Mouse (Mus musculus): ENCODE results near the gene Tmem176b. TPM values are rescaled to one million over a fixed set of nuclear protein-coding genes. Genes with fewer than 3 reads are reported as not detected.
A peak's percentile ranks its signal among the peaks of the same experiment; 100 is the strongest.
"Not testable (repeated sequence)": the region's sequence is repeated elsewhere in the genome, so short reads cannot be mapped to it uniquely, and the experiment has no call there.

The Tmem176b gene
- 158 and 161 TPM in 2 replicates for polyA plus RNA-seq (2016; fragmentation: Nextera tagmentation; extraction: Ambion mirVana)

DNA sequence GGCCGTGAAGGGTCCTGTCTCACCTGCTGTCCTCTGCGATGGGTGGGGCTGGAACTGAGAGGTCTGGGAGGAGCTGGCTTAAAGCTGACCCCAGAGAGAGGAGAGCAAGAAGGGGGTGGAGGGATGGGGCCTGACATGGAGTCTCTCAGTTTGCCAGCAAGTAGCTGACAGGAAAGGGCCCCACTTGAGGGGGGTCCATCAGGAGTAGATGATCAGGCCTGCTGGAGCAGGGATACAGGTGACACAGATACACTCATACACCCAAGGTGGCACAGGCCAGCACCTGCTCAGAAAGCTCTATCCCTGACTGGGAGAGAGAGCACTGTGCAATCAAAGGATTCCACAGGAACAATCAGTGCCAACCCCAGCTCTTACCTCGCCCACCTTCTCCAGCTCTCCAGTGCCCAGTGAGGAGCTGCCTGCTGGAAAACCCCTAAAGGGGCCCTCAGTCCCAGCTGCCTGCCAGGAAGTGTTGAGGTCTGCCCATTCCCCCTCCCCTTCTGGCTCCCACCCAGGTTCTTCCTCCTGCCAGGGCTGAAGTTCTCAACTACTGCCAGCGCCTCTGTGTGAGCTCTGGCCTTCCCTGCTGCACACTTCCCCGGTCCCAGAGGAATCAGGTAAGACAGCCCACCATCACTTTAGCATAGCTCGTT lies at the start of gene Tmem176b:
Gene Tmem176b, minus strand, starts transcription at position 524 of the 653 bp plus-strand sequence.
- peaks cover 31% of the 10 kb centered on the region for H3K4me1 ChIP-seq
- 11% methylated on average over 6 of the region's 6 CpGs for WGBS
- H3K9me3 ChIP-seq, result no peaks in the 10 kb centered on the region
- ATAC-seq (ENCODE audit: insufficient number of reproducible peaks, insufficient read depth, low FRiP score, low TSS enrichment), result peak; percentile 90
- no peaks in the 10 kb centered on the region for H3K27me3 ChIP-seq
- peak within 1 kb of the TSS; percentile 60 for H3K9ac ChIP-seq
- peaks cover 40% of the 10 kb centered on the region for H3K36me3 ChIP-seq
- H3K4me2 ChIP-seq (replicated peaks), result peak within 1 kb of the TSS; percentile 66
- peak within 1 kb of the TSS; percentile 91 for H3K27ac ChIP-seq
- H3K4me3 ChIP-seq, result peak within 1 kb of the TSS; percentile 44

DNA sequence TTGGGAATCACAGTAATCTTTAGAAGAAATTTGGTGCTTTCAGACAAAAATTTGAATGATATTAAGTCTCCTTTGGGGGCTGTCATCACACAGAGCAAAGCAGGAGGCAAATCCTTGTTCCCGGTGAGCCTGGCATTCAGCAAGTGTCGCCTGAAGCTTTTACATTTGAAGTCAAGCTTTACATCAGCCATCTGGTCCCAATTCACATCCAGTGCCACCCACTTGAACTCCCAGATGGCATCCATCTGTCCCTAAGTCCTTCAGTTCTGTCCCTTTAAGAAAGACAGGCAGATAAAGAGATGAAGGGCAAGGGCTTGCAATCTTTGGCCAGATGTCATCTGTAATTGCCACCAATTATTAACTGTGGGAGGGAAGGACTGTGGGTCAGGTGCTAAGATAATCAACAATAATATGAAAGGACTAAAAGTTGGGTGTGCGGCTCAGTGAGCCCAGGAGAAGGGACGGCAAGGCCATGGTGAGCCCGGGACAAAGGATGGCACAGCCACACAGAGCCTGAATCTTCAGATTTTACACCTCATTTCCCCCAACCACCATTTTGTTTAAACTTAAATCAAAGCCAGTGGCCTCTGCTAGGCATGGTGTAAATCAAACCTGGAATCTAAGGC lies 35.3 kb upstream of the Tmem176b start:
- Histone ChIP-seq H3K36me3 (no peaks in the 10 kb centered on the region), H3K4me1 (no peaks in the 10 kb centered on the region), H3K9me3 (no peaks in the 10 kb centered on the region), H3K4me2 (replicated peaks) (no peak overlapping the region), H3K27me3 (no peaks in the 10 kb centered on the region), H3K4me3 (no peak overlapping the region), H3K9ac (no peak overlapping the region), H3K27ac (no peak overlapping the region)
- WGBS, result 59% methylated on average over 5 of the region's 5 CpGs
- no peak for ATAC-seq (ENCODE audit: insufficient number of reproducible peaks, insufficient read depth, low FRiP score, low TSS enrichment)

DNA sequence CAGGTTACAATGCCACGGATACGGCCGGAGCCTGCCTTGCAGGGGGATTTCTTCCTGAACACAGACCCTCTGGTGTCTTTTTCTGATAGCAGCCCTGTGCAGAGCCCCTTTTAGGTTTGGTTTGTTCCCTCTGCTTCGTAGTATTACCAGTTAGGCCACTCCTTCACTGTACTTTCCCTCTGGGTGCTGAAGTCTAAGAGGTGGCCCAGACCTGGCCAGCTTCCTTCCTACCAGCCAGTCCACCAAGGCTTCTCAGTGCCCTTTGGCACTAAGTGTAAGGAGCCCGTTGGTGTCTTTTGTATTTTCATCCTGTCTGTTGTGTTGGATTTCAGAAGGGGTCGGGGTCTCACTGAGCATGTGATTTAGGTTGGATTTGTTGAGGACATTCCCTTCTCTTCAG lies 34.2 kb upstream of the Tmem176b start:
- Histone ChIP-seq H3K9ac (no peak overlapping the region), H3K27me3 (no peaks in the 10 kb centered on the region), H3K27ac (no peak overlapping the region), H3K4me3 (no peak overlapping the region), H3K4me2 (replicated peaks) (no peak overlapping the region), H3K4me1 (no peaks in the 10 kb centered on the region), H3K36me3 (no peaks in the 10 kb centered on the region), H3K9me3 (no peaks in the 10 kb centered on the region)
- no peak for ATAC-seq (ENCODE audit: insufficient number of reproducible peaks, insufficient read depth, low FRiP score, low TSS enrichment)
- 83% methylated on average over 6 of the region's 6 CpGs for WGBS

DNA sequence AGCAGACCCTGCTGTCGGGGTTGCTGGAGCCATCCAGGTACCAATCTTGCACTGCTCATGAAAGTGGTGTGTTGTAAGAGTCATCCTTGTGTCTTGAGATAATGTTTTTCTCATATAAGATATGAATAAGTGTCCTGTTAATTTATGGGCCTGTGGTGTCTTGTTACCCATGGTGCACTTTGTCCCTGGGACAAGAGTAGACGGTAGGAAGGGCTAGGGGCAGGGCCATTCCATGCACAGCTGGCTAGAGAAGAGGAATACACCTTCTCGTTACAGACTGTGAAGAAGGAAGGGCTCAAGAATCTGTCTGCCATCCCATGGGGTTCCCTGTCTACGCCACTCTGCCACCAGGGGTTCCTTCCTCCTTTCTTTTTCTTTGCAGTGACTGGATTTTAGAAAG lies 33.3 kb upstream of the Tmem176b start:
- Histone ChIP-seq H3K27ac (no peak overlapping the region), H3K4me1 (no peaks in the 10 kb centered on the region), H3K9me3 (no peaks in the 10 kb centered on the region), H3K27me3 (no peaks in the 10 kb centered on the region), H3K9ac (no peak overlapping the region), H3K4me3 (no peak overlapping the region), H3K36me3 (no peaks in the 10 kb centered on the region), H3K4me2 (replicated peaks) (no peak overlapping the region)
- 72% methylated on average over 4 of the region's 4 CpGs for WGBS
- no peak for ATAC-seq (ENCODE audit: insufficient number of reproducible peaks, insufficient read depth, low FRiP score, low TSS enrichment)

DNA sequence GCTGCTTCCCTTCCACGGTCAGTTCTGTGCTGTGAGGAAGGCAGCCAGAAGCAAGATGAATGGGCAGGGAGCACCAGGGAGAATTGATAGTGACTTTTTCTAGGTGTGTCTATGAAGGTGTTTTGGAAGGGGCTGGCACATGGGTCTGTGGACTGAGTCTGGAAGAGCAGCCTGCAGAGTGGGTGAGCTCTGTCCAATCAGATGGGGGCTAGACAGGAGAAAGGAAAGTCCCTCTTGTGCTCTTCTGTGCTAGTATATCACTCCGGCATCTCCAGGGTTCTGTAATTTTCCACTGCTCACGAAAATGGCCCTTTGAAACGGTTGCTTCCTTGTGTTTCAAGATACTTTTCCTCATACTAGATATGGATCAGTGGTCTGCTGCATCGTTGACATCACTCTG lies 31.3 kb upstream of the Tmem176b start, which contains the start of gene Aoc1:
Gene Aoc1, plus strand, starts transcription at position 301 of the 400 bp plus-strand sequence.
- H3K4me1 ChIP-seq, result no peaks in the 10 kb centered on the region
- H3K4me3 ChIP-seq, result no peak within 1 kb of the TSS
- no peak within 1 kb of the TSS for H3K4me2 ChIP-seq (replicated peaks)
- H3K36me3 ChIP-seq, result no peaks in the 10 kb centered on the region
- no peaks in the 10 kb centered on the region for H3K9me3 ChIP-seq
- ATAC-seq (ENCODE audit: insufficient number of reproducible peaks, insufficient read depth, low FRiP score, low TSS enrichment), result no peak
- H3K27ac ChIP-seq, result no peak within 1 kb of the TSS
- no peaks in the 10 kb centered on the region for H3K27me3 ChIP-seq
- no peak within 1 kb of the TSS for H3K9ac ChIP-seq
- 75% methylated on average over 5 of the region's 5 CpGs for WGBS

DNA sequence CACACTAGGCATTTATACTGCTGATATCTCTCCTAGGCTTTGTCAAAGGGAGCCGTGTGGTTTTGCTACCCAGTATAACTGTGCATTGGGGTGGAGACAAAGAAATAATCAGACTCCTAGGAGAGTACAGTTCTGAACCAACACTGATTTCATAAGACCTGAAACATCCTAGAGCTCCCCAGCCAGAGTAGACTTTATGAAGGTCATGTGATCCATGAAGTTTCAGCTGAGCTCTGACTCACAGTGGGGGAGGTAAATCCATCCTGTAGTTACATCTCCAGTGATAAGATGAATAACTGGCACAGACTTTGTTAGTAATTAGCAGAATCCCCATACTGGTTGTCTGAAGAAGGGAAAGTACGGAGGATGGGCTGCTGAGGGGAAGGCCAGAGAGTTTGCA lies 28.5 kb upstream of the Tmem176b start:
- Histone ChIP-seq H3K27me3 (no peaks in the 10 kb centered on the region), H3K4me3 (no peak overlapping the region), H3K9ac (no peak overlapping the region), H3K4me2 (replicated peaks) (no peak overlapping the region), H3K36me3 (no peaks in the 10 kb centered on the region), H3K27ac (no peak overlapping the region), H3K9me3 (no peaks in the 10 kb centered on the region), H3K4me1 (no peaks in the 10 kb centered on the region)
- WGBS, result 82% methylated on average over 2 of the region's 2 CpGs
- ATAC-seq (ENCODE audit: insufficient number of reproducible peaks, insufficient read depth, low FRiP score, low TSS enrichment), result no peak

DNA sequence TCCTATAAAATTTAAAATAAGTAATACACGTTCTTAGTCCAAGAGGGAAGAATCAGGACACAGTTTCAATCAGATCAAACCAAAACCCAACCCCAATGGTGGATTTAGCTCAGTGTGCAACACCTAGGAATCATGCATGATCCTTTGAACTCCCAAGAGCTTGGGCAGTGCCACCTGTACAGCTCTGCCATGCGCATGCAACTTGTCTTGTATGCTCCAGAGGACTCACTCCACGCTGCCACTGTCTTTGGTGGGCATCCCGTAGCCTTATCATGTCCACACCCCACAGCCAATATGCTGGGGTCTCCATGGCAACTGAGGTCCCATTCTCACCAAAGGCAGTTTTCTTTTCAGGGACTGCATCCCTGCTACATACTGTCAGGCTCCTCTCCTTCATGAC lies 25.9 kb upstream of the Tmem176b start:
- no peaks in the 10 kb centered on the region for H3K4me1 ChIP-seq
- 52% methylated on average over 4 of the region's 4 CpGs for WGBS
- ATAC-seq (ENCODE audit: insufficient number of reproducible peaks, insufficient read depth, low FRiP score, low TSS enrichment), result no peak
- no peaks in the 10 kb centered on the region for H3K27me3 ChIP-seq
- H3K36me3 ChIP-seq, result no peaks in the 10 kb centered on the region
- H3K27ac ChIP-seq, result no peak overlapping the region
- H3K4me2 ChIP-seq (replicated peaks), result no peak overlapping the region
- no peak overlapping the region for H3K4me3 ChIP-seq
- no peak overlapping the region for H3K9ac ChIP-seq
- no peaks in the 10 kb centered on the region for H3K9me3 ChIP-seq

DNA sequence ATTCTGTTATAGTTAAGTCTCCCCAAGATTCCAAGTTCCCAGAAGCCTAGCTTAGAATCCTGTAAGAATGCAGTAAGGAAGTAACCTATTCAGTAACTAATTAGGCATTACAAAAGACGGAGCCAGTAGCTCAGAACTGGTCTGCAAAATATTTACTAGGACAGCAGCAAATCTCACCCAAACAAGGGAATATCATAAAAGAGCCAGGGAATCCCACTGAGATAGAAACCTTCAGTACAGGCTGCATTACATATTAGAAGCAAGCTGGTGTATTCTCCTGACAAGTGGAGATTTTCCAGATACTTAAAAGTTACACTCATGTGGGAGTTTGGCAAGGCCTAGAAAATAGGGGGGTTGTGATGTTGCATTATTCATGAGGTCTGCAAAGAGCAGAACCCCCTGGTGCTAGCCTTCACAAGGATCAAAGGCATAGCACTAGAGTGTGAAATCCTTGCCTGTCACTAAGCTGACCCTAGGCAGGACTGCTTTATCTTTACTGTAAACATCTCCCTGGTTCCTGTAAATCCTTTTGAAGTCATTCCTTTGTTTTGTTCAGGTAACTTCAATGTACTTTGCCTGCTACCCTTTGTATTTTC lies 25.2 kb upstream of the Tmem176b start:
- not testable (repeated sequence) for H3K27ac ChIP-seq; H3K27me3 ChIP-seq; H3K4me2 ChIP-seq (replicated peaks); ATAC-seq (ENCODE audit: insufficient number of reproducible peaks, insufficient read depth, low FRiP score, low TSS enrichment); H3K4me1 ChIP-seq; H3K4me3 ChIP-seq; H3K9ac ChIP-seq; H3K36me3 ChIP-seq; H3K9me3 ChIP-seq
- 6% methylated on average over 1 of the region's 1 CpGs for WGBS

DNA sequence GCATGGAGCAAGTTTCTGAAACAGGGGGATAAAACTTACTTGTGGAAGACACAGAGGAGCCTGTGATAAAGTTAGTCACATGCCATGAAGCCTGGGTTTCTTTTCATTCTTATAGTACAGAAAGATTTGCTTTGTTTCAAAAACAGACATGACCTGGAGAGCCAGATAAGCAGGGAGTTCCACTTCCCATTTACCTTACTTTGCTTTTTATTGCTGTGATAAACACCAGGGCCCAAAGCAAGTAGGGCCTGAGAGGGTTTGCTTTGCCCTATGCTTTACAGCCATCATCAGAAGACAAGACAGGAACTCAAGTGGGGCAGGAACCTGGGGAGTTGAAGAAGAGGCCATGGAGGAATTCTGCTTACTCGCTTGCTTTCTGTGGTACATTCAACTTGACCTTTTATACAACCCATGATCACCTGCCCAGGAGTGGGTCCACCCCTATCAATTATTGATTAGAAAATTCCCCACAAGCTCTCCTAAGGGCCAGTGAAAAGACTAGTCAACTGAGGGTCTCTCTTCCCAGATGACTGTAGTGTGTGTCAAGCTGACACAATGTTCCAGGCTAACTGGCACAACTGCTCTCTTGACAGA lies 24.0 kb upstream of the Tmem176b start:
- H3K36me3 ChIP-seq, result no peaks in the 10 kb centered on the region
- H3K4me1 ChIP-seq, result 0 out of 2 replicates have a peak, but pooled peaks cover 4% of the 10 kb centered on the region
- H3K27me3 ChIP-seq, result no peaks in the 10 kb centered on the region
- H3K9me3 ChIP-seq, result no peaks in the 10 kb centered on the region
- H3K4me3 ChIP-seq, result no peak overlapping the region
- no peak overlapping the region for H3K27ac ChIP-seq
- no peak overlapping the region for H3K9ac ChIP-seq
- ATAC-seq (ENCODE audit: insufficient number of reproducible peaks, insufficient read depth, low FRiP score, low TSS enrichment), result no peak
- no peak overlapping the region for H3K4me2 ChIP-seq (replicated peaks)
- 84% methylated on average over 1 of the region's 1 CpGs for WGBS

DNA sequence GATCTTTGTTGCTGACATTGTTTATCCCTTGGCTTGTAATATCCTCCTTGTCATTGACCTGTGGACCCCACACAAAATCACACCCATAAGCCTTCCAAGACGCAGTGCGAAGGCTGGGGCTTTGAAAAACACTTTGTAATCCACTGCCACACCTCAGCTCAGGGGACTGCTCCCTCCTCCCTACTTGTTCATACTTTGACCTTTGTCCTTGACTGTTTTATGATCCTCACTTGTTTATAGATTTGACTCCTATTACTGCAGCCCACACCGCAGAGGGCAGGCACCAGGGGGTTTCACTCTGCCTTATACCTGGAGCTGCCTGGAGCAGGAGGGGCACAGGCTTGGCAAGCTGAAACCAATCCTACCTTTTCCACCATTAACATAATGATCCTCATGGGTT lies 23.4 kb upstream of the Tmem176b start:
- Histone ChIP-seq H3K36me3 (no peaks in the 10 kb centered on the region), H3K9me3 (no peaks in the 10 kb centered on the region), H3K27me3 (no peaks in the 10 kb centered on the region), H3K9ac (no peak overlapping the region), H3K4me2 (replicated peaks) (no peak overlapping the region), H3K27ac (no peak overlapping the region), H3K4me3 (no peak overlapping the region), H3K4me1 (0 out of 2 replicates have a peak, but pooled peaks cover 5% of the 10 kb centered on the region)
- ATAC-seq (ENCODE audit: insufficient number of reproducible peaks, insufficient read depth, low FRiP score, low TSS enrichment), result no peak
- 64% methylated on average over 3 of the region's 3 CpGs for whole genome bisulfite sequencing

DNA sequence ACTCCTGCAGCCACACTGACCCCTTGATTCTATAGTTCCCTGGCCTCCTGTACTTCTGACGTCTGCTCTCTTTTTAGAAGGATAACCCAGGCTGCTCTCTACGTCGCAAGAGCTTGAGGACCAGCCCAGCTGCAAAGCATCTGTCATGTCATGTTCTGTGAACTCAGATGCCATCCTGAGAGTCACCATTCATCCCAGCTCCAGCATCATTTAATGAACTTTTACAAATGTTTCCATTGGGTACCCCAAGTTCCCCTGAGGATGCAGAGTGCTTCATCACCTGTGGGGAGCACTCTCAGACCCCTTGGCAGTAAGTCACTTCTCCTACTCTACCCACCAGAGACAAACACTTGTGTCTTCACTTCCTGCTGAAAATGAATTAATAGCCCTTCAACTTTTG lies 22.9 kb upstream of the Tmem176b start:
- Histone ChIP-seq H3K9ac (no peak overlapping the region), H3K4me1 (0 out of 2 replicates have a peak, but pooled peaks cover 5% of the 10 kb centered on the region), H3K27me3 (no peaks in the 10 kb centered on the region), H3K4me2 (replicated peaks) (no peak overlapping the region), H3K27ac (no peak overlapping the region), H3K4me3 (no peak overlapping the region), H3K36me3 (no peaks in the 10 kb centered on the region), H3K9me3 (no peaks in the 10 kb centered on the region)
- ATAC-seq (ENCODE audit: insufficient number of reproducible peaks, insufficient read depth, low FRiP score, low TSS enrichment), result no peak
- 59% methylated on average over 3 of the region's 3 CpGs for WGBS

DNA sequence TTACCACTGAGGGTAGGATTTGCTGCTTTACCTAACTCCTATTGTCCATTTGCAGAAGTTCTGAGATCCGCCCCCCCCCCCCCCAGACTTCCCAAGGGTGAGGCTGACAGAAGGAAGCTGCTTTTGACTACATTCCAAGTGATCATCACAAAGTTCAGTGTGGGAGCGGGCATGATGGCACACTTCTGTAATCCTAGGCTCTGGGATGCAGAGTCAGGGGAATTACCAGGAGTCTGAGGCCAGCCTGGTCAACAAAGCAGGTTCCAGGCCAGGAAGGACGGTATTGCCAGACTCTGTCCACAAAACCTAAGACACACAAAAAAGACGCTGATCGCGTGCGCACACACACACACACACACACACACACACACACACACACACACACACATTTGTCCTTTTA lies 22.2 kb upstream of the Tmem176b start:
- no peak overlapping the region for H3K27ac ChIP-seq
- 94% methylated on average over 7 of the region's 7 CpGs for WGBS
- H3K36me3 ChIP-seq, result no peaks in the 10 kb centered on the region
- 0 out of 2 replicates have a peak, but pooled peaks cover 5% of the 10 kb centered on the region for H3K4me1 ChIP-seq
- ATAC-seq (ENCODE audit: insufficient number of reproducible peaks, insufficient read depth, low FRiP score, low TSS enrichment), result no peak
- H3K9me3 ChIP-seq, result no peaks in the 10 kb centered on the region
- H3K4me3 ChIP-seq, result no peak overlapping the region
- H3K9ac ChIP-seq, result no peak overlapping the region
- no peak overlapping the region for H3K4me2 ChIP-seq (replicated peaks)
- H3K27me3 ChIP-seq, result no peaks in the 10 kb centered on the region

Measured in embryonic facial prominence, embryonic 12.5 days (tissue).